Mouse (Mus musculus): ENCODE measurements at regions not wholly inside any gene's neighbourhood (a gene's known extent, or its start where the extent isn't known, plus 50 kb on each side); places are given as distances from the start of the nearest gene placed in this dataset.
A peak's percentile ranks its signal among the peaks of the same experiment; 100 is the strongest.

- no peak for DNase-seq (ENCODE audit: low read depth, low spot score)
These were observed 88.0 kb upstream of the Csf3r start for GRCm38 (mm10) chr4:125936357-125936756.

- DNase-seq (ENCODE audit: low read depth, low spot score) = no peak
These were observed 86.2 kb upstream of the Csf3r start for GRCm38 (mm10) chr4:125938186-125938585.

- peak; percentile 66 for DNase-seq (ENCODE audit: low read depth, low spot score)
These were observed 83.1 kb upstream of the Csf3r start for GRCm38 (mm10) chr4:125941266-125941665.

DNA sequence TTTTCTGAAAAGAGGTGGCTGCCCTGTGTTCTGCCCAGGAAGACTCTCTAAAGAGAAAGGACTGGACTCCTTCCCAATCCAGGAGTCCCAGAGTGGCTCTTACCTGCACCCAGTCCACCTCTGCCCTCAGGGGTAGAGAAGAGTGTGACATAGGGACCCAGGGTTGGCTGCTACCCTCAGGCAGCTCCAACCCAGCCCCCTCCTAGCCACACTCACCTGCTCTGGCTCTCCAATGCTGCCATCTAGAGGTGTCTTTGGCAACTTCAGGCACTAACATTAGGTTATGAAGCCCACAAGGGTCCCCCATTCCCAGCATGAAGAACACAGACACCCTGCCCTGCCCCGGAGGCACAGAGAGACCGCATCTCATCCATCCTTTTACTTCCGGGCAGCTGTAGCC lies 82.4 kb upstream of the Csf3r start:
- DNase-seq (ENCODE audit: low read depth, low spot score) = peak; percentile 75

DNA sequence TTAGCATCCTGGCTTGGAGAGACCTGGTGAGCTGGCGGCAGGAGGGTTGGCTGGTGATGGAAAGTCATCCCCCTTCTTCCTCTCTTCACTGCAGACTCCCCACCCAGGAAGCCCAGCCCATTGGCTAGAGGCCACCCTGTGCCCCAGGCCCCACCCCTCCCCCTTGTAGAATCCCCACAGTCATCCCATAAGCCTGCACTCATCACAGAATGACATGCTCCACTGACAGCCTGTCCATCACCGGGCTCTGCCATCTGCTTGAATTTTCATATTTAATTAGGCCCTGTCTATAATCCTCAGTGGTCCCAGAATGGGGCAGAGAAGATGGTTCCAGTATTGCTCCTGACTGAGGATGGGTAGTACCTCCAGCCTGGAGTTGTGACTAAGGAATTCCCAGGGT lies 79.3 kb upstream of the Csf3r start:
- no peak for DNase-seq (ENCODE audit: low read depth, low spot score)

DNA sequence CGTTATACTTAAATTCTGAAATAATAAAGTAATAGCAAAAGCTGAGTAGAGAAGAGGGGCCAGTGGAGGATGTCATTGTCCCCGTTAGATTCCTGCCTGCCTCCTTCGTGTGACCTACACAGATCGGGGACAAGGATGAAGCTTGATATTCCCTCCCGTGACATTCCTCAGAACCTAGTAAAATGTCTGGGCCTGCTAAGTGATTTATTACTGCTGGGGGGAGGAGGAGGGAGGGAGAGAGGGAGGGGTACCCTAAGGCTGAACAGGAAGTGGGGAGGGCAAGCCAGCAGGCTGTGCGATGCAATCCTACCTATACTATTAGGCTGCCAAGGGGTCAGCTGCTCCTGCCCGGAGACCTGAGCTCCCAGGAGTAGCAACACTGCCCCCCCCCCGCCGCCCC lies 64.9 kb upstream of the Csf3r start:
- DNase-seq (ENCODE audit: low read depth, low spot score) = no peak

DNA sequence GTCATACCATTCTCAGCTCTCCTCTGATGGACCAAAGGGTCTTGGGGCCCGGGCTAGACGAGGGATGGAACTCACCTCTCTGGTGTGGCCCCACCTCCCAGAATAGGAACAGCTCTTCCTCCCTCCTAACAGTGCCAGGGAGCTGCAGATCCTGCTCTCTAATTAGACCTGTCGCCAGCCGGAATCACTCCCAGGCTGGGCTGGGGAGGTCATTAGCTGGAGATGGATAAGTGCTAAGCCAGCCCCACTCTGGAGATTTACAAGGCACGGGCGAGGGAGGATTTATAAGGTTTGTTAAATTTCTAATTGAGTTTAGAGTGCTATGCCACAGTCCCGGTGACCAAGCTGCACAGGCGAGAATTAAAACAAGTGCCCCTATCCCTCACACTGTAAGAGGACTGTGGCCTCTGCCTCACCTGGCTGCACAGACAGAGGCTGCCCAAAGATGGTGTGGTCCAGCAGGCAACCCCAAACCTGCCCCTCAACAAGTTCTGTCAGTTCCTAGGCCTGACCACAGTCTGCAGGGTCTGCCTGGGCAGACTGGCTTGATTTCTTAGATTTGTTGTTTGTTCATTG lies 63.6 kb upstream of the Csf3r start:
- no peak for DNase-seq (ENCODE audit: low read depth, low spot score)

DNA sequence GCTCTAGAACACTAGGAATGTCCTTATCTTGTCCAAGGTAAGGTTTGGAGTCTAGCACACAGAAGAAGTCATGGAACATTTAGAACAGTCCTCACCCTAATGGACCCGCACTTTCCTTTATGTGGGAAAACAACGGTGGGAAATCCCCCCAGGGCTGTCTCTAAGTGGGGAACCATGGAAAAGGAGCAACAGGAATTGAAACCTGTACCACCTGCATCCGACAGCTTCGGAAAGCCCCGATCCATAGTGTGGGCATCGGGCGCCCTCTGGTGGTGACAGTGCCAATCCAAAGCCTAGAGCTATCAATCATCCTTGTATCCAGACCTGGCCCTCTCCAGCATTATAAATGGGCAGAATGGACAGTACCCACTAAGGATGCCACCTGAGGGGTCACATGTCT lies 61.7 kb upstream of the Csf3r start:
- DNase-seq (ENCODE audit: low read depth, low spot score) = peak; percentile 80
